Mouse (Mus musculus): ENCODE data around the gene Rabac1. TPM values are rescaled to one million over a fixed set of nuclear protein-coding genes. Genes with fewer than 3 reads are reported as not detected.
A peak's percentile ranks its signal among the peaks of the same experiment; 100 is the strongest.

The Rabac1 gene
- polyA plus RNA-seq, 1 experiment from 2014 or later: 126 TPM

GRCm38 (mm10) chr7:24973902-24974301, 1.3 kb upstream of the Rabac1 start:
- H3K27ac ChIP-seq: no peak overlapping the region
- peaks cover 20% of the 10 kb centered on the region for H3K4me1 ChIP-seq (replicated peaks)
- no peak overlapping the region for H3K4me3 ChIP-seq
- 0 out of 2 replicates have a peak, but pooled peaks cover 3% of the 10 kb centered on the region for H3K27me3 ChIP-seq (ENCODE audit: insufficient read depth, poor library complexity, severe bottlenecking)
- H3K36me3 ChIP-seq: peaks cover 10% of the 10 kb centered on the region
- no peaks in the 10 kb centered on the region; the same call in 1 of the 2 replicates for H3K9me3 ChIP-seq
- no peak for DNase-seq (ENCODE audit: low spot score)
- 75% methylated on average over 5 of the region's 5 CpGs for WGBS

- WGBS: 87% methylated on average over 4 of the region's 4 CpGs
- H3K36me3 ChIP-seq: peaks cover 3% of the 10 kb centered on the region
- no peak overlapping the region for H3K27ac ChIP-seq
- no peak for DNase-seq (ENCODE audit: low spot score)
- H3K4me3 ChIP-seq: no peak overlapping the region
- peaks cover 20% of the 10 kb centered on the region for H3K4me1 ChIP-seq (replicated peaks)
- no peaks in the 10 kb centered on the region for H3K27me3 ChIP-seq (ENCODE audit: insufficient read depth, poor library complexity, severe bottlenecking)
- H3K9me3 ChIP-seq: no peaks in the 10 kb centered on the region
Observed at GRCm38 (mm10) chr7:24973208-24973607, 654 bp upstream of the Rabac1 start.

- H3K4me1 ChIP-seq (replicated peaks): peaks cover 20% of the 10 kb centered on the region
- H3K27ac ChIP-seq: peak overlapping the region; percentile 83
- peak; percentile 68 for DNase-seq (ENCODE audit: low spot score)
- no peaks in the 10 kb centered on the region for H3K9me3 ChIP-seq
- H3K4me3 ChIP-seq: peak overlapping the region; percentile 78
- WGBS: 11% methylated on average over 19 of the region's 19 CpGs
- H3K36me3 ChIP-seq: no peaks in the 10 kb centered on the region; the same call in 1 of the 2 replicates
- H3K27me3 ChIP-seq (ENCODE audit: insufficient read depth, poor library complexity, severe bottlenecking): no peaks in the 10 kb centered on the region
Observed at GRCm38 (mm10) chr7:24971261-24971971, 1.1 kb downstream of the Rabac1 start.

GRCm38 (mm10) chr7:24970341-24970740, 2.2 kb downstream of the Rabac1 start:
- Histone ChIP-seq H3K9me3 (no peaks in the 10 kb centered on the region), H3K36me3 (no peaks in the 10 kb centered on the region; the same call in 1 of the 2 replicates), H3K4me1 (replicated peaks) (peaks cover 20% of the 10 kb centered on the region), H3K4me3 (no peak overlapping the region), H3K27ac (no peak overlapping the region), H3K27me3 (ENCODE audit: insufficient read depth, poor library complexity, severe bottlenecking) (no peaks in the 10 kb centered on the region)
- WGBS: 95% methylated on average over 3 of the region's 3 CpGs
- DNase-seq (ENCODE audit: low spot score): no peak

- Histone ChIP-seq H3K36me3 (no peaks in the 10 kb centered on the region; the same call in 1 of the 2 replicates), H3K9me3 (no peaks in the 10 kb centered on the region), H3K4me1 (replicated peaks) (peaks cover 24% of the 10 kb centered on the region), H3K27me3 (ENCODE audit: insufficient read depth, poor library complexity, severe bottlenecking) (no peaks in the 10 kb centered on the region), H3K4me3 (no peak overlapping the region), H3K27ac (peak overlapping the region; percentile 26; the same call in 1 of the 2 replicates)
- 80% methylated on average over 12 of the region's 12 CpGs for WGBS
- no peak for DNase-seq (ENCODE audit: low spot score)
Observed at GRCm38 (mm10) chr7:24969805-24970204, 2.7 kb downstream of the Rabac1 start.

- H3K27me3 ChIP-seq (ENCODE audit: insufficient read depth, poor library complexity, severe bottlenecking): no peaks in the 10 kb centered on the region
- peaks cover 26% of the 10 kb centered on the region for H3K4me1 ChIP-seq (replicated peaks)
- H3K9me3 ChIP-seq: no peaks in the 10 kb centered on the region
- no peak overlapping the region for H3K4me3 ChIP-seq
- WGBS: 74% methylated on average over 6 of the region's 6 CpGs
- H3K36me3 ChIP-seq: no peaks in the 10 kb centered on the region; the same call in 1 of the 2 replicates
- no peak overlapping the region for H3K27ac ChIP-seq
- no peak for DNase-seq (ENCODE audit: low spot score)
Observed at GRCm38 (mm10) chr7:24968463-24968862, 4.1 kb downstream of the Rabac1 start.

GRCm38 (mm10) chr7:24967966-24968365, 4.6 kb downstream of the Rabac1 start:
- Histone ChIP-seq H3K27ac (no peak overlapping the region), H3K36me3 (no peaks in the 10 kb centered on the region; the same call in 1 of the 2 replicates), H3K27me3 (ENCODE audit: insufficient read depth, poor library complexity, severe bottlenecking) (no peaks in the 10 kb centered on the region), H3K4me3 (no peak overlapping the region), H3K4me1 (replicated peaks) (peaks cover 26% of the 10 kb centered on the region), H3K9me3 (no peaks in the 10 kb centered on the region)
- WGBS: 84% methylated on average over 8 of the region's 8 CpGs
- no peak for DNase-seq (ENCODE audit: low spot score)

GRCm38 (mm10) chr7:24964897-24965535, 7.5 kb downstream of the Rabac1 start:
- Histone ChIP-seq H3K27ac (no peak overlapping the region; the same call in 1 of the 2 replicates), H3K4me3 (no peak overlapping the region), H3K27me3 (ENCODE audit: insufficient read depth, poor library complexity, severe bottlenecking) (no peaks in the 10 kb centered on the region), H3K9me3 (no peaks in the 10 kb centered on the region), H3K36me3 (no peaks in the 10 kb centered on the region; the same call in 1 of the 2 replicates), H3K4me1 (replicated peaks) (peaks cover 10% of the 10 kb centered on the region; the same call in 1 of the 2 replicates)
- WGBS: 16% methylated on average over 5 of the region's 5 CpGs
- peak; percentile 88 for DNase-seq (ENCODE audit: low spot score)

- H3K4me3 ChIP-seq: no peak overlapping the region
- no peaks in the 10 kb centered on the region for H3K9me3 ChIP-seq
- H3K36me3 ChIP-seq: no peaks in the 10 kb centered on the region
- H3K27ac ChIP-seq: no peak overlapping the region
- H3K27me3 ChIP-seq (ENCODE audit: insufficient read depth, poor library complexity, severe bottlenecking): no peaks in the 10 kb centered on the region
- 86% methylated on average over 2 of the region's 2 CpGs for WGBS
- no peak for DNase-seq (ENCODE audit: low spot score)
- H3K4me1 ChIP-seq (replicated peaks): peaks cover 5% of the 10 kb centered on the region; the same call in 1 of the 2 replicates
Observed at GRCm38 (mm10) chr7:24964288-24964687, 8.3 kb downstream of the Rabac1 start.

GRCm38 (mm10) chr7:24955226-24955625, 17.3 kb downstream of the Rabac1 start:
- no peaks in the 10 kb centered on the region for H3K36me3 ChIP-seq
- peaks cover 73% of the 10 kb centered on the region for H3K27me3 ChIP-seq (ENCODE audit: insufficient read depth, poor library complexity, severe bottlenecking)
- H3K4me3 ChIP-seq: peak overlapping the region; percentile 55
- H3K4me1 ChIP-seq (replicated peaks): peaks cover 53% of the 10 kb centered on the region
- peak overlapping the region; percentile 87 for H3K27ac ChIP-seq
- peaks cover 4% of the 10 kb centered on the region; the same call in 1 of the 2 replicates for H3K9me3 ChIP-seq
- no peak for DNase-seq (ENCODE audit: low spot score)
- WGBS: 1% methylated on average over 33 of the region's 33 CpGs

- Histone ChIP-seq H3K36me3 (no peaks in the 10 kb centered on the region), H3K27ac (peak overlapping the region; percentile 87), H3K9me3 (peaks cover 4% of the 10 kb centered on the region; the same call in 1 of the 2 replicates), H3K4me1 (replicated peaks) (peaks cover 60% of the 10 kb centered on the region), H3K27me3 (ENCODE audit: insufficient read depth, poor library complexity, severe bottlenecking) (peaks cover 81% of the 10 kb centered on the region), H3K4me3 (peak overlapping the region; percentile 55)
- 1% methylated on average over 30 of the region's 30 CpGs for WGBS
- no peak for DNase-seq (ENCODE audit: low spot score)
Observed at GRCm38 (mm10) chr7:24954450-24954849, 18.1 kb downstream of the Rabac1 start.

- Histone ChIP-seq H3K4me1 (replicated peaks) (peaks cover 65% of the 10 kb centered on the region), H3K4me3 (peak overlapping the region; percentile 55), H3K36me3 (no peaks in the 10 kb centered on the region), H3K9me3 (peaks cover 4% of the 10 kb centered on the region; the same call in 1 of the 2 replicates), H3K27me3 (ENCODE audit: insufficient read depth, poor library complexity, severe bottlenecking) (peaks cover 86% of the 10 kb centered on the region), H3K27ac (peak overlapping the region; percentile 87)
- DNase-seq (ENCODE audit: low spot score): peak; percentile 51
- under 1% methylated on average over 24 of the region's 24 CpGs for WGBS
Observed at GRCm38 (mm10) chr7:24953966-24954365, 18.6 kb downstream of the Rabac1 start.
